Mouse (Mus musculus): ENCODE data around the gene D230025D16Rik.

Gene D230025D16Rik

DNA sequence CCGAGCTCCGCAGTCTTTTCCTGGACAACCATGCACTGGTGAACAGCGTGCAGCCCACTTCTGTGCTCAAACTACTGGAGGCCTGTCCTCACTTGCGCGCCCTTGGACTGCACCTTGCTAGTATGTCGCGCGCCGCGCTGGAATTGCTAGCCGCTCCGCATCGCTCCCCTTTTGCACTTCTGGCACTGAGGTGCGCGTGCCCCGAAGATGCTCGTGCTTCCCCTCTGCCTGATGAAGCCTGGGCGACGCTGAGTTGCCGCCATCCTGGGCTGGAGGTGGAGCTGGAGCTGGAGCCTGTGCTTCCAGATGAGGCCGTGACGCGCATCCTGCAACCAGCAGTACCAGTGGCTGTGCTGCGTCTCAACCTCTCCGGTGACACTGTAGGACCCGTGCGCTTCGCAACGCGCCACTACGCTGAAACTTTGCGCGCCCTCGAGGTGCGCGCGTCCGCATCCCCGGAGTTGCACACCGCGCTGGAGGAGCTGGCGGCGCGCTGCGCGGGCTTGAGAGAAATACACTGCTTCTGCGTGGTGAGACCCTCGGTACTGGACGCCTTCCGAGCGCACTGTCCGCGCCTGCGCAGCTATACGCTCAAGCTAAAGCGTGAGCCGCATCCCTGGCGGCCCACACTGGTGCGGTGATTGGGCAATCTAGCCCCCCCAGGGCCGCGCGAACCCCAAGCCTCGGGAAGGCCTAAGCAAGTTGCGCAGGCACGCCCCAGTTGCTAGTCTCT lies 43.6 kb downstream of the D230025D16Rik start:
- WGBS = 7% methylated on average over 65 of the region's 65 CpGs

DNA sequence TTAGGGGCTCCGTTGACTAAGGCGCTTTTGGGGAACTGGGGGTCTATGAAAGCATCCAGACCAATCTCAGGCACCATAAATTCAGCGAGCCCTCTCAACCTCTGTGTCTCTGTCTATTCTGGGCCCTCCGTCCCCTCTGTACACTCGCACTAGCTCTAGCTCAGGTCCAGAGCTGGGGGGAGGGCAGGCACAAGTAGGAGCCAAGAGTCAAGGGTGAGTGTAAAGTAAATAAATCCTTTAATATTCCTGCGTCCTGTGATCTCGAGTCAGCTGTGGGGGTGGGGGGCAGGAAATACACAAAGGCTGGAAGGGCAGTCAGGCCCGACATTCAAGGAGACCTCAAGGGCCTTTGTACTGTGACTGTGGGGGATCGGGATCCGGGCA lies 44.1 kb downstream of the D230025D16Rik start:
- WGBS = 6% methylated on average over 10 of the region's 10 CpGs

DNA sequence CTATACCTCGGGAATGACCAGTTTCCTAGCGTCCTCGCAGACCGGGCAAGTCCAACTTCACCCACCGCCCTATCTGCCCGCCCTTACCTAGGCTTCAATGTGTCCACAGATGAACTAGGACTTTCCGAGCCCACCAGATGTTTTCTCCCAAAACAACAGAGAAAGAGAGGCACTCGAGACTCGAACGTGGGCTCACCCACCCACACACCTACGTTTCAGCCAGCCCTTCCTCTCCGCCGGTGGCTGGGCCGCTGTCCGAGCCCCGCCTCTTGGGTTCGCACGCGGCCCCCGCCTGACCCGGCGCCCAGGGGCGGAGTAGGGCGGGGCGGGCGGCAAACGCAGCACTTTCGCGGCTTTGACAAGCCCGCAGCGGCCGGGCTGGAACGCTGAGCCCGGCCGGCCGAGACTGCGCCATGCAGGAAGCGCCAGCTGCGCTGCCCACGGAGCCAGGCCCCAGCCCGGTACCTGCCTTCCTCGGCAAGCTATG lies 44.6 kb downstream of the D230025D16Rik start, which contains the start of gene Hsf4:
TSS of gene Hsf4 (plus strand) at position 341 of the 487 bp plus-strand sequence.
- WGBS = 3% methylated on average over 42 of the region's 42 CpGs

DNA sequence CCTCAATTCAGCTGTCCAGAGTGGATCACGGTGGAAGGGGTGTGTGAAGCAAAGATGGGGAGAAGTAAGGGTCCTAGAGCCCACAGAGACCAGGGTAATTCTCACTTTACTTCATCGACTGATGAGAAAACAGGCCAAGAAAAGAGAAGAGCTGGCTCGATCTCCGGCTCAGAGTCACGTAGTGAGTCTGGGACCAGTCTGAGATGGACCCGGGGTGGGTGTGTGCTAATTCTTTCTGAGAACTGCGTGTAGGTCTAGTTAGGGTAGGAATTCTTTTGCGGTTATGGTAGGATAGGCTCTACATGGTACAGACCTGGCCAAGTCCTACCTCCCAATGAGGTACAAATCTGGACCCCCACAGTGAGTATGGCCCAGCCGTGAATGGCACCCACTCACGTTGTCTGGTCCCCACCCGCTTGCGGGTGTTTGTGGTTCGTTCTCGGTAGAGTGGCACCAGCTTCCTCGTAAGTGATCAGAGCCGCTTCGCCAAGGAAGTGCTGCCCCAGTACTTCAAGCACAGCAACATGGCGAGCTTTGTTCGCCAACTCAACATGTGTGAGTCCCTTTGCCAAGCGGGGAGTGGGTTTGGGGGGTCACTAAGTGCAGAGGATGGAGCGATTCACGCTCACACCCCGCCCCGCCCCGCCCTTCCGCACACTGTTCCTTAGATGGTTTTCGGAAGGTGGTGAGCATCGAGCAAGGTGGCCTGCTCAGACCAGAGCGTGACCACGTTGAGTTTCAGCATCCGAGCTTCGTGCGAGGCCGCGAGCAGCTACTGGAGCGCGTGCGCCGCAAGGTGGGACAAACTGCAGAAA lies 45.4 kb downstream of the D230025D16Rik start:
- 21% methylated on average over 39 of the region's 39 CpGs for WGBS

DNA sequence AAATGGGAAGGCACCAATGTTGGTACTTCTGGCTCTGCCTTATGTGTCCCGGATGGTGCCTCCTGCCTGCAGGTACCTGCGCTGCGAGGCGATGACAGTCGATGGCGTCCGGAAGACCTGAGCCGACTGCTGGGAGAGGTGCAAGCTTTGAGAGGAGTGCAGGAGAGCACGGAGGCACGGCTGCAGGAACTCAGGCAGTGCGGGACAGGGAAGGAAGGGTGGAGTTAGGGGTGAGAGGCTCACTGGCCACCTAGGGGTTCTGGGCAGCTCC lies 45.9 kb downstream of the D230025D16Rik start:
- WGBS = 32% methylated on average over 11 of the region's 11 CpGs

DNA sequence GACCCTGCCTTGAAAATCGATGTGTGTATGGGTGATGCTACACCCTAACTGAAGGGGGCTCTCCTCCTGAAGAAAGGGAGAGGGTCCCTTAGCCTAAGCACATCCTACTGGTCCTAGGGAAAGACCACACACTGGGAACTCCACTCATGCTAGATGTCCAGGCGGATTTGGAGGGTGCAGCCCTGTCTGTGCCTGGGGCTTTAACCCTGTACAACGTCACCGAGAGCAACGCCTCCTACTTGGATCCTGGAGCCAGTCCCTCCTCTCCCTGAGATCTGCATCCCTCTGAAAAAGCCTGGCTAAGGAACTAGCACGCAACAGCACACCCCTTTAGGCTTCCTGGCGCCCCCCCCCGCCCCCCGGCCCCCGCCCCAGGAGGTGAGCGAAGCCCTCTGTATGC lies 50.4 kb downstream of the D230025D16Rik start:
- 8% methylated on average over 11 of the region's 11 CpGs for WGBS

DNA sequence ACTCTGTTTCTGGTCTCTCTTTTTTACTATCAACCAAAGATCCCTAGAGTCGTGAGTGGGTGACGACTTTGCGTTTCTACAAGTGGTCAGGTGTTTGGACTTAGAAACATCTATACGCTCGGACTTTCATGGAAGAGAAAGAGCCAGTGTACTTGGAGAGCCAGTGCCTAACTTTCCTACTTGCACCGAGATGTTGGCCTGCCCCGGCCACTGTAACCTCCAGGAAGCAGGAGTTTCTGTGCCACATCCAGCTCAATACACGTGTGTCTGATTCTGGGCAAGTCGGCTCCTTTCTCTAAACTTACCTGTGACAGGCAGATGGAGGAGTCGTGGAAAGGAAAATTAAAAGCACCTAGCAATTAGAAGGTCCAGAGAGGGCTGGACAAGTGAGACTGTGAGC lies 50.9 kb downstream of the D230025D16Rik start, which contains the start of gene Nol3:
TSS of gene Nol3 (plus strand) at position 301 of the 400 bp plus-strand sequence.
- 3% methylated on average over 10 of the region's 10 CpGs for WGBS

DNA sequence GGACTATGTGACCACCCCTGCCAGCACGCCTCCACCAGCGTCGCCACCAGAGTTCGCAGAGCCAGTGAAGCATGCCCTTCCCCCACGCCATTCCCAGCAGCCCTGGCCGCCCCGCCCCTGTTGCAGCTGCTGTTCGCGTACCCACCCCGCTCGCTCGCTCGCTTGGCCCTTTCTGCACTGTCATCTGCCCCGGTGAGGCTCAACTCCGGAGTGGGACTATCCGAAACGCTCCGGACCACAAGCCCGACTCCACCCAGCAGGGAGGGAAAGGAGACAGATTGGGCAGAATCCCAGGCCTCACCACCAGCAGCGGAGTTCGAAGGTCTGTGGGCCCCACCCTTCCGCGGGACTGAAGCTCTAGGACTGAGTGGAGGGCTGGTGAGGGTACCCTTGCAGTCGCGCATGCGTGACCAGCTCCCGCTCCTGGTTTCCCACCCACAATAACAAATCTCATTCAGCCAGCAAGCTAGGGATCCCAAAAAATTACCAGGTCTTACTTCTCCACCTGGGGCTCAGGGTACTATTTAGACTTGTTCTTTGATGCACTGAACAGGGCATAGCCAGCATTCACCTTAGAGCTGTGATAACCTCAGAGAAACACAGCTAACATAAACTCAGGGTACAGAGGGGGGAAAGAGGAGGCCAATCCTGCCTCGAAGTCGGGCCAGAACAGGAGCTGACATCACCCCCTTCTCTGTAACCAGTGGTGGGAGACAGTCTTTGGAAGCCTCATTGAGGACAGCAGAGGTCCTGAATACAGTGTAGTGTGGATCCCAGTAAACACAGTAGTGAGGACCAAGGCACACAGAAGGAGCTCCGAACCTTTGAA lies 51.6 kb downstream of the D230025D16Rik start:
- WGBS = 4% methylated on average over 30 of the region's 30 CpGs

DNA sequence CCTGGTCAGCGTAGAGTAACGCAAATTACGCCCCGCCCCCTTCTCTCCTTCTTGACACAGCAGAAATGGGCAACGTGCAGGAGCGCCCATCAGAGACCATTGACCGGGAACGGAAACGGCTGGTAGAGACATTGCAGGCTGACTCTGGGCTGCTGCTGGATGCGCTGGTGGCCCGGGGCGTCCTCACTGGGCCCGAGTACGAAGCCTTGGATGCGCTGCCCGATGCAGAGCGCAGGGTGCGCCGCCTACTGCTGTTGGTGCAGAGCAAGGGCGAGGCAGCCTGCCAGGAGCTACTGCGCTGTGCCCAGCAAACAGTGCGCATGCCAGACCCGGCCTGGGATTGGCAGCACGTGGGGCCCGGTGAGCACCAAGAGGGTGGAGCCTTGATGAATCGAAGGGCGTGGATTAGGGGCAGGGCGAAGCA lies 54.0 kb downstream of the D230025D16Rik start:
- WGBS = 5% methylated on average over 28 of the region's 28 CpGs

DNA sequence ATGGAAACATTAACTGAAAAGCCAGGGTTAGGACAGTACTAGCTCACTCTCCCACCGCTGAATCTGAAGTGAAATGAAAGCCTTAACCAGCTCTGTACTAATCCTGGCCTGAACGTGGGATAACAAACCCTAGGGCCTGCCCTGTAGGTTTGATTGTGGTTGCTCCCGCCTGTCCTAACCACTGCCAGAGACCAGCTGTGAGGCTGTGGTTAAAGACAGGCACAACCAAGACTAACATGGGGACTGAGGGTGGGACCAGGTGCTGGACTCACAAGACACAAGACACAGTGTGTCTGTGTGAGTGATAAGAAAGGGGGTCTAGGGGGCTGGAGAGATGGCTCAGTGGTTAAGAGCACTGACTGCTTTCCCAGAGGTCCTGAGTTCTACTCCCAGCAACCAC lies 55.6 kb downstream of the D230025D16Rik start:
- WGBS = 84% methylated on average over 3 of the region's 3 CpGs

DNA sequence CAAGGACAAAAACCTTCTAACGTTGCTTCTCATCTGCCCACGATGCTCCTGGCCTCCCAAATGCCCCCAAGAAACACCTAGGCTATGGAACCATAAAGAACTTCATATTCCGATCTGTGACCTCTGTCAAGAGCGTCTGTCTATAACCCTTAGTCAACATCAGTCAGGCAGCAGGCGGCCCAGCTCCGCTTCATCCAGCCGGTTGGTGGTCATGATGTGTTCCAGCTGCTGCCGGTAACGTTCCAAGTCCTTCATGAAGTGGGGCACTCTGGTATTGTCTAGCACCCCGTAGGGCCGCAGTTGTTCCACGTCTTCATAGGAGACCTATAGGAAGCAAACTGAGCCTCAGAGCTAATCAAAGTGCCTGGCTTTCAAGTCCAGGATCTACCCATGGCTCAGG lies 56.9 kb downstream of the D230025D16Rik start:
- 93% methylated on average over 12 of the region's 12 CpGs for WGBS

DNA sequence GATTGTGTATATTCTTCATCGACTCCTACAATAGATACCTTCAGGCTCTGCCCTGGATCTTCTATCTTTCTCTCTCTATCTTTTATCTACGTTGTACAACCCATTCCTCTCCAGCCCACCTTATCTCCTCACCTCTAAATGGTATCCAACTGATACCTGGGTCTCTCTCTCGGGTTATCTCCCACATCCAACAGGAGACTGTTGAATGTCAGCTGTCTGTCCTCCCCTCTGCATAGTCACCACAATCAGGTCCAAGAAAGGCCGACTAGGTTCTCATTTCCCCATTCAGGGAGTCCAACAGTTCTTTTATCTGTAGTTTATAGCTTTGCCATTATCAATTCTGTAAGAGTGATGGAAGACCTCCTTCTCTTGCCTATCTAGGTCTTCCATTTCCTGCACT lies 57.3 kb downstream of the D230025D16Rik start:
- WGBS = 94% methylated on average over 4 of the region's 4 CpGs

DNA sequence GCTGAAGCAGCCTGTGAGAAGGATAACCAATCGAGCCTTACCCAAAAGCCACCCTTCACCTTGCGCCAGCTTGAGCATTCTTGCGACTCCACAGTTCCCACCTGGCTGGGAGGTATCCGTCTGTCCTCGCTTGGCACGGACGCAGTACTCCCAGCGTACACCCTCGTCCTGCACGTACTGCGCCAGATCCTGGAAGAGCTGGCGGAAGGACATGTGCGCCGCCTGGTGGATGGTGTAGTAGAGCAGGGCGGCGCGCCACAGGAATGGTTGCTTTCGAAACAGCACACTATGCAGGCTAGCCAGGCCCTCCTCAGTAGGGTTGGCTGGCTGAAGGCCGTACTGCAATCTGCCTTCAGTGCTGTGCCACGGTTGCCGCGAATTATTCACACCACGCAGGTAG lies 58.1 kb downstream of the D230025D16Rik start:
- WGBS = 52% methylated on average over 23 of the region's 23 CpGs

DNA sequence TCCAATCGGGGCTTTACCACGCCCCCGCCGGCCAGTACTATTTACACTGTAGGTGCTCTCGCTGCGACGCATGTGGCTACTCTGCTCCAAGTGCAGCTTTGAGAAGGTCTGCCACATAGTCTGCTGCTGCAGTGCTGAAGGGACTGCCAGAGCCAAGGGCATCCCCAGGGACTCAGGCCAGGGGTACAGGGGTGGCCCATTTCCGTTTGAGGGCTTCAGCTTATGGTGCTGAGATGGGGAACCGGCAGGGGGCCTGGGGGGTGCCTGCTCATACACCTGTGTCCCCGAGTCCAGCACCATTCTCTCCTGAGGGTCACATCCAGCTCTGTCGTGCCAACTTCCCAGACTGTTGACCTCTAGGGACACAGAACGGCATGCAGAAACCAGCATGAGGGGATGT lies 60.6 kb downstream of the D230025D16Rik start:
- 65% methylated on average over 12 of the region's 12 CpGs for WGBS

DNA sequence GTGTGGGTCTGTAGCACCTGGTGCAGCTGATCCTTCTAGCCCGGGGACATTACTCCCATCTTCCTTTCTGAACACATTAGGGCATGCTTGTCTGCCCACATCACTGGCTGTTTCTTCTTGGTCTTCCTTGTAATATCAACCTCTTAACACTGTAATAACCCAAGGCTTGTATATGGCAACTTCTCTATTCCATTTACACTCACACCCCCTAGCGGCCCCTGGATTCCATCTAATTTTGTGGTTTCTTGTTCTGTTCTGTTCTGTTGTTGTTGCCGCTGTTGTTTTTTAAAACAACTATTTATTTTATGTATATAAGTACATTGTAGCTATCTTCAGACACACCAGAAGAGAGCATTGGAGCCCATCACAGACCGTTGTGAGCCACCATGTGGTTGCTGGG lies 62.0 kb downstream of the D230025D16Rik start:
- 89% methylated on average over 4 of the region's 4 CpGs for WGBS

DNA sequence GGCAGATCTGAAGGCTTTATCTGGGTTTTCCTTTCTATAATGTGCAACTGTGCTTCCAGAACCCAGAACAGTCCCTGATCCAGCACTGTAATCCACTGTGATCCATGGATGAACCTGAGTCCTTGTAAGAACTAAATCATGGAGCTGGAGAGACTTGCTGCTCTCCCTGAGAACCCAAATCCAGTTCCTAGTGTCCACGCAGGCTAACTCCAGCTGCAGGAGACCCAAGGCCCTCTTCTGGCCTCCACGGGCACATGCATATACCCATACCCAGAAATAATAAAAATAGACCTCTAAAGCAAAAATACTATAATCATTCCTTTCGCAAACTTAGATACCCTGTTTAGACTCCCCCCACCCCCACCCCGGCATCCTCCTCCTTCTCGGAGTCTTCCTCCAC lies 63.3 kb downstream of the D230025D16Rik start:
- WGBS = 55% methylated on average over 5 of the region's 5 CpGs

DNA sequence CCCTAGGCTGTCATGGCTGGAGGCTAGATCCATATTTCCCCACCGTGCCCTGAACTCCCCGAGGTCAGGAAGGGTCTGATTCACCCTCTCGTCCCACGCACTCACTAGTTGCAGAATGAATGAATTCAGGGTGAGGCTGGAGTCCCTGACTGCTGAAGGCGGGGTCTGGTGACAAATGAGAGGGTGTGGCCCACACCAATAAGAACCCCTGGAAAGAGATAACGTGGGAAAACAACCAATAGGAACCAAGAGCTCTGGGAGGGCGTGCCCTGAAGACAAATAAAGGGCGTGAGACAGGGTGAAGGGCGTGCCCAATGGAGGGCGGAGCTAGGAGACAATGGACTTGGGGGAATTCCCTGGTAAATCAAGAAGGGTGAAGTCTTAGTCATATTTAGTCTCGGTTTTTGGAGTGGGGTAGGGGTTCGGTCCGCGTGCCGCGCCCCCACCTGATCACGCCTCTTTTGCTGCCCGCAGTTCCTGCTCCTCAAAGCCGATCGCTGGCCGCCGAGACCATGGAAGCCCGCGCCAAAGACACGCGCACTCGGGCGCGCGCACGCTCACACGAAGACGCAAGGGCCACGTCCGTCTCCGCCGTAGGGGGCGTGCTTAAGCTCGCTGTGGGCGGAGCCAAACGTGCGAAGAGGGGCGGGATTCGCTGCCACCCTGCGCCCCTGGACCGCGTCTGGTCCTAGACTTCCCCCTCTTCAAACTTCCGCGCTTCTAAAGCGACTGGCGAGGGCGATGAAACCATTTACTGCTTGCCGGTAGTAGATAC lies 64.2 kb downstream of the D230025D16Rik start:
- WGBS = 1% methylated on average over 53 of the region's 53 CpGs

DNA sequence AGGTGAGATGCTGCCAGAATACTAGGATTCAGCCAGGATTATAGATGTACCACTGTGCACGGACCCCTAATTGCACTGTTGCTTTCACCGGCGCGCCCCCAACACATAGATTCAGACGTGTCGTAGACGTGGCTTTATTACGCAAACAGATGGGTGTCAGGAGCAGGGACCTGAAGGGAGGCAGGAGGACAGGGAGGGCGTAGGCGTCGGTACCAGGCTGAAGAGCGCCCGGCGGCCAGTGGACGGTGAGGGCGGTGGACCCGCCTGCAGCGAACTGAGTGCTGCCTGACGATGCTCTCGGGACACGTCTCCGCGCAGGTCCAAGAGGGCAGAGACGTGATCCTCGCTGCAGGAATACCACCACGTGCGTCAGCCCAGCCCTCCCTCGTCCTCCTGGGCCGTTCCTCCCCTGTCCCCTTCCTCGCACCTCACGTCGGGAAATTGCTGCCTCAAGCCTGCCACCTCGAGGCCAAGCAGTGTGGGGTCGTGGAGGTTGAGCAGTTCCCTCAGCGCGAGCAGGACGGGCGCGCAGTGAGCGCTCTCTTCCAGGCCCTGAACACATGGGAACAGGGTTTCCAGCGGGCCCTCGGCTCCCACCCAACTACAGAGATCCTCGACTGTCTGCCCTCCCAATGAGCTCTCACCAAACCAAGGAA lies 65.0 kb downstream of the D230025D16Rik start, which contains the start of gene 4931428F04Rik:
TSS of gene 4931428F04Rik (minus strand) at position 60 of the 656 bp plus-strand sequence.
- 4% methylated on average over 43 of the region's 43 CpGs for WGBS

DNA sequence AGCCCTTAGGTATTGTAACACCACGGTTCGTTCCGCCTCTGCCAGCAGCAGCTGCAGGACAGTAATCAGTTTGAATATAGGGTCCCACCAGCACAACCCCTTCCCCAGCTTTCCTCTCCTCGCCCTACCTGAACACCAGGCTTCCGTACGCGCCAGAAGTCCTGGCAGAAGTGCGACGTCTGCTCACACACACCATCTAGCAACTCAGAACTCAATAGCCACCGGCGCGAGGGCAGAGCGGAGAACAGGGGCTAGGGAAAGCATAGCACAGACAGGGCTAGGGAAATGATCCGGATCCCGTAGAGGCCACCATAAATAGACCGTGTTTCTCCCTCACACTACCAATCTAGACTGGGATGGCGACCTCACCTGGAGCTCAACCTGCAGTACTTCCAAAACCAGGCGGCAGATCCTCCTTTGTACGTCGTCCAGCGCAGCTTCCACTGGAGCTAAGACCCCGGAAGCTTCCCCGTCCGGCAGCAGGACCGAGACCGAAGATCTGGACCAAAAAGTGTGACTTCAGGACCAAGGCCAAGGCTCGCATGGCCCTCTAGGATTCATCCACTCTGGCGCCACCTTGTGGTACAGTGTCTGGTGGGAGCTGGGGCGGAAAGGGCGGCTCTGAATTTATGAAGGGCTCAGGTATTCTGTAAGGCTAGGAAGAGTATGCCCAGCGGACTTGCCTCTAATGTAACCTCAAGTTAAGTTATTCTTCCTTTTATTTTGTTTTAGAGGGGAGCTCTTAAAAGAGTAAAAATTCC lies 65.8 kb downstream of the D230025D16Rik start:
- WGBS = 19% methylated on average over 31 of the region's 31 CpGs

DNA sequence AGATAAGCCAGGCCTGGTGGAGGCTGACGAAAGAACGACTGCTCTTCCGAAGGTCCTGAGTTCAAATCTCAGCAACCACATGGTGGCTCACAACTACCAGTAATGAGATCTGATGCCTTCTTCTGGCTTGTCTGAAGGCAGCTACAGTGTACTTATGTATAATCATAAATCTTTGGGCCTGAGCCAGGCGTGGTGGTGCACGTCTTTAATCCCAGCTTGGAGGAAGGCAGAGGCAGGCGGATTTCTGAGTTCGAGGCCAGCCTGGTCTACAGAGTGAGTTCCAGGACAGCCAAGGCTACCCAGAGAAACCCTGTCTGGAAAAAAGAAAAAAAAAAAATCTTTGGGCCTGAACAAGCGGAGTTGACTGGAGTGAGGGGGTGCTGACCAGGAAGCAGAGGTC lies 66.4 kb downstream of the D230025D16Rik start:
- WGBS = 80% methylated on average over 8 of the region's 8 CpGs
